Mouse (Mus musculus) forebrain, embryonic 14.5 days (tissue): Measurements from ENCODE around the gene Sh3rf3. TPM values are rescaled to one million over a fixed set of nuclear protein-coding genes. Genes with fewer than 3 reads are reported as not detected.
"Not testable (repeated sequence)": the region's sequence is repeated elsewhere in the genome, so short reads cannot be mapped to it uniquely, and the experiment has no call there.

Source experiments
- ATAC-seq: fragments of 200-750 bp; cut with Nextera tagmentation; 2 replicates; pipeline ENCODE4 v1.8.0; 2017; ENCODE audit warnings: mild to moderate bottlenecking, moderate library complexity
- DNase-seq: peaks from one replicate; pipeline ENCODE4 v3.0.0-alpha.2; 2015; ENCODE audit warnings: low spot score
- H3K27ac ChIP-seq: fragments of 300-500 bp; sonication (generic); 2 replicates; pipeline ENCODE4 v1.5.1; 2014; ENCODE audit warnings: low read depth, mild to moderate bottlenecking, control low read depth, low read length, moderate library complexity
- H3K27me3 ChIP-seq: fragments of 300-500 bp; sonication (generic); replicated peaks from 2 replicates; pipeline ENCODE4 v1.6.1; 2014; ENCODE audit warnings: low read length, control low read depth, mixed read lengths; ENCODE audit not compliant: control insufficient read depth, insufficient read depth
- H3K36me3 ChIP-seq: fragments of 300-500 bp; sonication (generic); 2 replicates; pipeline ENCODE4 v1.6.1; 2014; ENCODE audit warnings: low read length, control low read depth; ENCODE audit not compliant: control insufficient read depth, insufficient read depth
- H3K4me1 ChIP-seq: fragments of 300-500 bp; sonication (generic); 2 replicates; pipeline ENCODE4 v1.6.1; 2014; ENCODE audit warnings: antibody characterized with exemption, low read length, control low read depth; ENCODE audit not compliant: control insufficient read depth, insufficient read depth
- H3K4me2 ChIP-seq: fragments of 300-500 bp; sonication (generic); 2 replicates; pipeline ENCODE4 v1.6.1; 2014; ENCODE audit warnings: mild to moderate bottlenecking, control low read depth, low read length
- H3K4me3 ChIP-seq: fragments of 300-500 bp; sonication (generic); 2 replicates; pipeline ENCODE4 v1.5.1; 2014; ENCODE audit warnings: low read depth, low read length, control low read depth
- H3K9ac ChIP-seq: fragments of 300-500 bp; sonication (generic); 2 replicates; pipeline ENCODE4 v1.6.1; 2014; ENCODE audit warnings: mild to moderate bottlenecking, low read length, control low read depth, moderate library complexity
- H3K9me3 ChIP-seq: fragments of 300-500 bp; sonication (generic); replicated peaks from 2 replicates; pipeline ENCODE4 v1.6.1; 2016; ENCODE audit warnings: low read length, control low read depth, mixed read lengths; ENCODE audit not compliant: control insufficient read depth
- WGBS: fragments of 180-500 bp; shearing (Covaris S2); extraction: QIAGEN DNeasy Blood & Tissue Kit; methylation state at CpG from one replicate; pipeline ENCODE4 v1.1.7; 2014; 5-methylcytosine and 5-hydroxymethylcytosine counted together
- polyA plus RNA-seq: library from polyadenylated mRNA; unstranded; fragments of >200 nt; fragmentation: Nextera tagmentation; extraction: Ambion mirVana; gene quantifications from 2 replicates; pipeline ENCODE4 v1.2.1, GENCODE M21; 2014

The Sh3rf3 gene
- polyA plus RNA-seq, 1 experiment from 2014 or later: 5.8 TPM

DNA sequence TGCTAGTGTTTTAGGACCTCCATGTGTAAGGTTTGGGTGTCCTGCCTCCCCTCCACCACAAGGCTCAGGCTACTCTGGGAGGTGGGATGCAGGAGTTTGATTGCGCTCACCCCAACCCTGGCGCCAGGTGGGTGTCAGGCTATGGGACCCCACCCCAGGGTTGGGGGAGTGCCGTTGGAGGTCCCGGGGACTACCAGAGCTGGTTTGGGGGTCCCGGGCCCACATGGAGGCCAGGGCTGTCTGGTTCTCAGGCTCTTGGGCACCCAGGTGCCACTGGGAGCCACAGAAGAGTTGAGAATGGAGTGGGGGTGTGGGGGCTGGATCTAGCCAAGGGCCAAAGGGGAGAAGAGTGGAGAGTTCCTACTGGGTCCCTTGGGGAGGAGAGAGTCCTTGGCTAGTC lies 272.4 kb downstream of the Sh3rf3 start:
- Histone ChIP-seq H3K27me3 (no peaks in the 10 kb centered on the region), H3K9me3 (no peaks in the 10 kb centered on the region), H3K4me1 (peaks cover 18% of the 10 kb centered on the region), H3K9ac (no peak overlapping the region), H3K27ac (no peak overlapping the region), H3K36me3 (no peaks in the 10 kb centered on the region), H3K4me3 (no peak overlapping the region), H3K4me2 (no peak overlapping the region)
- DNase-seq (no peak), ATAC-seq (no peak)
- 93% methylated on average over 5 of the region's 5 CpGs for WGBS

DNA sequence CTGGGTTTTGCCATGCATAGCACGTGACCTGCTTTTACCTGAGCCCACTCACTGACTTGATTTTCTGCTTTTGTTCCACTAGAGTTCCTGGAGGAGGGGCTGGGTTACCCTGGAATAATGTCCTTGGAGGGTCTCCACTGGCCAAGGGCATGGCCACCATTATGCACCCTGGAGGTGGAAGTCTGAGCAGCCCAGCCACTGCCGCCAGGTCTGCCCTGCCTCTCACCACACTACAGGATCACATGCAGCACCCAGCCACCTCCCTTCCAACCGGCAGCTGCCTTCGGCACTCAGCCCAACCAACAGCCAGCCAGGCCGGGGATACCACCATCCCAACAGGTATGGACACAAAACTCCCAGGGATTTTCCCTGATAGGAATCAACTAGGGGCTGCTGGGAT lies 273.4 kb downstream of the Sh3rf3 start:
- no peak for ATAC-seq
- Histone ChIP-seq H3K4me2 (no peak overlapping the region), H3K4me1 (peaks cover 28% of the 10 kb centered on the region), H3K36me3 (no peaks in the 10 kb centered on the region), H3K4me3 (no peak overlapping the region), H3K27me3 (no peaks in the 10 kb centered on the region), H3K27ac (no peak overlapping the region), H3K9ac (no peak overlapping the region), H3K9me3 (no peaks in the 10 kb centered on the region)
- WGBS: 92% methylated on average over 5 of the region's 5 CpGs
- no peak for DNase-seq

DNA sequence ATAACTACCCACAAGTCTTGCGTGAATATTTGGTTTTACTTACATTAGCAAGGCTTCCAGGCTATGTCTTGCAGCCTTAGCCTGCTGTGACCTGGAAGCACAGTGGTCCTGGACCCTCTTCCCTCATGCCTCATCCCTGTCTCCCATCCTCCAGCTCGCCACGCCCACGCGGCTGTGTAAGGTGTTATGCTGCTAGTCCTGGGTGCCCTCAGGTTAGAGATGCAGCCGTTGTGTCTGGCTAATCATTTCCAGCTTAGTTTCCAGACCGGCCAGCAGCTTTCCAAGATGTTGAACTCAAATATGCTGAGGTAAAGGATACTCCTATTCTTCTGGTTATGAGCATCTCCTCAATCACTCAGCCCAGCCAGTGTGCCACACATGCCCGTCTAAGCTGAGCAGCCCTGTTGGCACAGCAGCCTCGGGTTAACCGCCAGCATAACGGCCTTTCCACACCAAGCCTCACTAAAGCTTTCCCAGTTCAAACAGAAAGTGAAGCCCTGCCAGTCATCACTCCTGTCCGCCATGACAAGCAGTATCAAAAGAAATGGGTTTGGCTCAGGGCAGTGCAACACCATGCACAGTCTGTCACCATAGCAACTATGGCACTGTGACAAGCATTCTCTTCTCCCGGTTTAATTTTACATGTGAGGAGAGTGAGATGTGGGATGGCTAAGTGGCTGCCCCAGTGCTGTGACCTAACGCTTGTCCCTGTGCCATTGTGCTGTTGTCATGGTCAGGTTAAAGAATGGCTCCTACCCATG lies 276.9 kb downstream of the Sh3rf3 start:
- Histone ChIP-seq H3K4me3 (no peak overlapping the region), H3K9ac (peak overlapping the region; percentile 45; the same call in 1 of the 2 replicates), H3K4me2 (peak overlapping the region; percentile 26), H3K36me3 (no peaks in the 10 kb centered on the region), H3K27ac (peak overlapping the region; percentile 85), H3K4me1 (peaks cover 52% of the 10 kb centered on the region), H3K27me3 (no peaks in the 10 kb centered on the region), H3K9me3 (no peaks in the 10 kb centered on the region)
- peak; percentile 98 for DNase-seq
- peak; percentile 95 for ATAC-seq
- WGBS: 36% methylated on average over 14 of the region's 14 CpGs

DNA sequence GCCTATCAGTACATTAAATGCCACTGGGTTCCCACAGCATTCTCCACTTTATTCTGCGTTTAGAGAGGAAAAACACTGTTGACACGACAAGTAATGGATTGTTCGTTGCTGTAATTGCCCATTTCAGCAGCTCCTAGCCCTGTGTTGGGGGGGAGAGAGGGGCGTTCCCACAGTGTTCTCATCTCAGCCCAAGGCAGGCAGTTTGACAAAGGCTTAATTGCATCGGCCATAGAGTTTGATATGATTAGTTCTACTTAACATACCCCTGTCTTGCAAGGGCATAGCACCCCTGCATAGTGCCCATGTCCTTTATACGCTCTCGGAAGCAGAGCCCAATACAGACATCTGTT lies 277.4 kb downstream of the Sh3rf3 start:
- ATAC-seq: peak; percentile 84
- Histone ChIP-seq H3K27ac (peak overlapping the region; percentile 85), H3K4me2 (peak overlapping the region; percentile 26), H3K36me3 (no peaks in the 10 kb centered on the region), H3K9me3 (no peaks in the 10 kb centered on the region), H3K4me1 (peaks cover 52% of the 10 kb centered on the region), H3K27me3 (no peaks in the 10 kb centered on the region), H3K9ac (peak overlapping the region; percentile 45), H3K4me3 (no peak overlapping the region)
- DNase-seq: no peak
- WGBS: 5% methylated on average over 7 of the region's 7 CpGs

DNA sequence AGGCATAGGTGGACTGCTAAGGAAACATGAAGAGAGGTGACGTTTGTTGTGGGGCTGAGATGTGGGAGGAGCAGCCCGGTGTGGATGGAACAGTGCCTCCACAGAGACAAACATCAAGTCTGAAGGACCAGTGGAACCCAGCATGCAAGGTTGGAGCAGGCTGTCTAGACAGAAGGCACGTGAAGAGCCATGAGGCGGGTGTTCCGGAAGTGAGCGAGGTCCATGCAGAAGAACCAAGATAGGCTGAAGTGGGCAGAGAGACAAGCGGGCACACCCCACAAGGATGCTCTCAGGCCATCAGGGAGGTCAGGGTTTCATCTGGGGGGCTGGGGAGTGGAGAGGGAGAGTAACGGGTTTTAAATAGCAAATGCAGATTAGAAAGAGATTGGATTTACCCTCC lies 278.4 kb downstream of the Sh3rf3 start:
- DNase-seq: no peak
- Histone ChIP-seq H3K4me2 (no peak overlapping the region), H3K36me3 (no peaks in the 10 kb centered on the region), H3K9me3 (no peaks in the 10 kb centered on the region), H3K9ac (no peak overlapping the region), H3K27me3 (no peaks in the 10 kb centered on the region), H3K27ac (peak overlapping the region; percentile 85), H3K4me3 (no peak overlapping the region), H3K4me1 (peaks cover 52% of the 10 kb centered on the region)
- ATAC-seq: no peak
- WGBS: 82% methylated on average over 8 of the region's 8 CpGs

DNA sequence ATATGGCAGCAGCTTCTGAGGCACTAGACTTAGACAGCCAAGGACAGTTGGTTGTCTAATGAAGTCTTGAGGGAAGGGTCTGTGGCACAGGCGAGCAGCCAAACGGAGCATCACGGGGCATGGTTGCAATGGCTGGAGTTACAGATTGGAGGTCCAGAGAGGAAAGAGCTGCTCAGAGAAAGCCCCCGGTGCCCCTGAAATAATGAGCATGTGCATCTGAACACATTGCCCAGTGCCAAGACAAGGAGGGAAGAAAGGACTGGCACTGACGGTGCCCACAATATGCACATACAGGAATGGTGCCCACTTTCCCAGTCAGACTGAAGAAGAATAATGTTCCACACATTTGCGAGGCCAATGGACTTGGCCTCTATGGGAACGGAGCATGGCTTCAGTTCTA lies 278.8 kb downstream of the Sh3rf3 start:
- Histone ChIP-seq H3K27me3 (no peaks in the 10 kb centered on the region), H3K4me1 (peaks cover 52% of the 10 kb centered on the region), H3K27ac (peak overlapping the region; percentile 85), H3K36me3 (no peaks in the 10 kb centered on the region), H3K4me2 (no peak overlapping the region), H3K9me3 (no peaks in the 10 kb centered on the region), H3K4me3 (no peak overlapping the region), H3K9ac (no peak overlapping the region)
- DNase-seq: peak; percentile 72
- WGBS: 43% methylated on average over 7 of the region's 7 CpGs
- peak; percentile 2; the same call in 1 of the 2 replicates for ATAC-seq

DNA sequence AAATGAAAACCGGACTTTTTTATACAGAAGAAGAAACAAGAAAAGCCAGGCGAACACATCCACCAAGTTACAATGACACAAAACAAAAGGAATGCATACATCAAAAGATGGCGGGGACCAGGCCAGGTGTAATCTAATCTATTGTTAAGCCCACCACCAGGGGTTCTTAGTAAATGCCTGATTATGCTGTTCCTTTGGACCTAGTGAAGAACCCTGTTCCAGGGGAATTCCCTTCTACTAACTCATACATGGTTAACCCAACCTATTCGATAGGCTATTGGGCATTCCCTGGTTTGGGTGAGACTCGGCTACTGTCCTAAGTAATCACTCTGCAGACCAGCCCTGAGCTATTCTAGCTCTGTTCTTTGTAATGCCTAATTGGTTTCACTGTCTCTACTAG lies 289.9 kb downstream of the Sh3rf3 start:
- H3K9ac ChIP-seq, ATAC-seq, H3K27me3 ChIP-seq, DNase-seq, H3K4me2 ChIP-seq, H3K27ac ChIP-seq, H3K4me3 ChIP-seq, H3K9me3 ChIP-seq, H3K4me1 ChIP-seq, H3K36me3 ChIP-seq: not testable (repeated sequence)
- WGBS: 78% methylated on average over 5 of the region's 5 CpGs

DNA sequence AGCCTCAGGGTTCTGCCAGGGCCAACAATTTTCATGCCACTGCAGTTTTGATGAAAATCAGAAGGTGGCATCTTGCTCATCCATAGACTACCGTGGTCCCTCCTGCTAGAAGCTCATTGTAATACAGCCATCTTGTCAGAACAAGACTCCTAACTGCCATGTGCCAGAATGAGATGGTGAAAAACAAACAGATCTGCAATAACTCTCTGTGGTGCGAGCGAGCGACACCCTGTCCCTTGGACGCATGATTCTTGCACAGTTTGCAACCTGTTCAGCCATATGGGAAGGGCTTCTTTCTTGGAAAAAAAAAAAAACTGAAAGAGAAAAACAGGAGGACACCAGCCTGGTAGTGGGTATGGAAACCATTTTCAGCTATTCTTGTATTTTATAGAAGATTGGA lies 291.5 kb downstream of the Sh3rf3 start:
- Histone ChIP-seq H3K27ac (no peak overlapping the region), H3K4me2 (no peak overlapping the region), H3K4me3 (no peak overlapping the region), H3K9ac (no peak overlapping the region), H3K27me3 (no peaks in the 10 kb centered on the region), H3K9me3 (no peaks in the 10 kb centered on the region), H3K4me1 (no peaks in the 10 kb centered on the region), H3K36me3 (no peaks in the 10 kb centered on the region)
- 72% methylated on average over 5 of the region's 5 CpGs for WGBS
- peak; percentile 55 for DNase-seq
- peak; percentile 63; the same call in 1 of the 2 replicates for ATAC-seq

DNA sequence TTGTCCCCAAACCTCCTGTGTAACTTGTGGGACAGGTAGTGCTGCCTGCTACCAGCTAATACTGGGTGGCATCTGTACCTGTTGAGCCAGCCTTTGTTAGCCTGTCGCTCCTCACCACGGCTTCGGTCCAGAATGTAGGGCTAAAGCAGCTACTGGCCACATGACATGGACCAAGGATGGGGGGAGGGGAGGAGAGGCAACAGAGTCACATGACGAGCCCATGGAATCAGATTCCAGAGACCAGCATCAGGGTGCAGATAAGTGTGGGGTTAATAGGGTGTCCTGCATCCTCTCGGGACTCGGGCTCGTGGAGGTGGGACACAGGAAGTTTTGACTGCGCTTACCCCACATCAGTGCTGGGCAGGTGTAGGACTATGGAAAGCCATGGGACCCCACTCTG lies 292.7 kb downstream of the Sh3rf3 start:
- H3K4me3 ChIP-seq: no peak overlapping the region
- no peak for ATAC-seq
- H3K27ac ChIP-seq: no peak overlapping the region
- no peak overlapping the region for H3K4me2 ChIP-seq
- 85% methylated on average over 8 of the region's 8 CpGs for WGBS
- DNase-seq: no peak
- H3K36me3 ChIP-seq: 0 out of 2 replicates have a peak, but pooled peaks cover 4% of the 10 kb centered on the region
- H3K9ac ChIP-seq: no peak overlapping the region
- H3K27me3 ChIP-seq: no peaks in the 10 kb centered on the region
- H3K4me1 ChIP-seq: no peaks in the 10 kb centered on the region
- no peaks in the 10 kb centered on the region for H3K9me3 ChIP-seq
